Mouse (Mus musculus) layer of hippocampus, adult 18-20 months (tissue): Measurements from ENCODE around the gene Gm20517. TPM values are rescaled to one million over a fixed set of nuclear protein-coding genes. Genes with fewer than 3 reads are reported as not detected.

ENCODE experiments used
- DNase-seq, 2 experiments: peaks; one replicate each; pipeline ENCODE4 v3.0.0; 2022; ENCODE audit warnings: low spot score in 2 of 2
- total RNA-seq, 2 experiments: library from RNA; stranded (reverse); gene quantifications; 2 replicates each; pipeline ENCODE4 v1.2.3; 2021

The Gm20517 gene
- total RNA-seq, 2 experiments from 2014 or later = 4.2 to 5.8 TPM

GRCm38 (mm10) chr17:47672311-47673111, 61.1 kb downstream of the Gm20517 start:
- DNase-seq = peak in 1 of 2 experiments; percentile 39

GRCm38 (mm10) chr17:47676581-47676980, 65.2 kb downstream of the Gm20517 start:
- DNase-seq = peak; percentile 66 to 88

DNA sequence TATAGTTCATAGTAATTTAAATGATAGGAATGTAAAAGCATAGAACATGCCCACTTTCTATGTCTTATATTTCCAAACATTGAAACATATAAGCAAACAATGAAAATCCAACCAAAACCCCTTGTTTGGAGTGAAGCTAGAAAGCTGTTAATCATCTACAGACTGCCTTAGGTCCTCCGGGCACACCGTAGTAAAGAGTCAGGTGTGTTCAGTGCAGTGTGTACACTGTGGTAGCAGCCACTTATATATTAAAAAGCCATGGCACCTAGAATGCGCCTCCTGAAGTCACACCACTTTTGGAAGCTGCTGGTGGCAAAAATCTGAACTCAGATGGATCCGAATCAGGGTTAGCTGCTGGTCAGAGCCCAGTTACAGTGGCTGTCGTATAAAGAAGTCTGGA, 66.8 kb downstream of the Gm20517 start:
- no peak for DNase-seq

DNA sequence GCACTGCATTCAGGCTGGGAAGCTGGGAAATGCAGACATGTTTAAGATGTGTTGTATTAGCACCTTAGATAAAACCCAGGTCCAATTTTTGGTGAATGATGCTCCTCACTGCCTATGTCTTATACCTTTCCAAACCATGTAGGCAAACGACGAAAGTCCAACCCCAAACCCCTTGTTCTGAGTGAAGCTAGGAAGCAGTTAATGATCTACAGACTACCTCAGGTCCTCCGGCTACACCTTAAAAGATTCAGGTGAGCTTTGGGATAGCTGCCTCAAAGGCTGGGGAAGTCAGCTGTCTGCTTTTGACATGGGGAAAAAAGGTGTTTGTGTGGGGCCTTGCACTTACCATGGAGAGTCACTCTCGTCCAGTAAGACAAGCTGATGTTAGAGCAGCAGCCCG, 67.3 kb downstream of the Gm20517 start:
- DNase-seq = no peak

- DNase-seq = no peak
Observed at GRCm38 (mm10) chr17:47682836-47683235, 71.4 kb downstream of the Gm20517 start.

- DNase-seq = peak; percentile 93 to 98
Observed at GRCm38 (mm10) chr17:47687409-47688343, 76.3 kb downstream of the Gm20517 start.

GRCm38 (mm10) chr17:47688344-47688607, 76.9 kb downstream of the Gm20517 start, which contains the start of gene Tomm6:
Gene Tomm6, minus strand, starts transcription at chr17:47688386.
- DNase-seq = no peak

DNA sequence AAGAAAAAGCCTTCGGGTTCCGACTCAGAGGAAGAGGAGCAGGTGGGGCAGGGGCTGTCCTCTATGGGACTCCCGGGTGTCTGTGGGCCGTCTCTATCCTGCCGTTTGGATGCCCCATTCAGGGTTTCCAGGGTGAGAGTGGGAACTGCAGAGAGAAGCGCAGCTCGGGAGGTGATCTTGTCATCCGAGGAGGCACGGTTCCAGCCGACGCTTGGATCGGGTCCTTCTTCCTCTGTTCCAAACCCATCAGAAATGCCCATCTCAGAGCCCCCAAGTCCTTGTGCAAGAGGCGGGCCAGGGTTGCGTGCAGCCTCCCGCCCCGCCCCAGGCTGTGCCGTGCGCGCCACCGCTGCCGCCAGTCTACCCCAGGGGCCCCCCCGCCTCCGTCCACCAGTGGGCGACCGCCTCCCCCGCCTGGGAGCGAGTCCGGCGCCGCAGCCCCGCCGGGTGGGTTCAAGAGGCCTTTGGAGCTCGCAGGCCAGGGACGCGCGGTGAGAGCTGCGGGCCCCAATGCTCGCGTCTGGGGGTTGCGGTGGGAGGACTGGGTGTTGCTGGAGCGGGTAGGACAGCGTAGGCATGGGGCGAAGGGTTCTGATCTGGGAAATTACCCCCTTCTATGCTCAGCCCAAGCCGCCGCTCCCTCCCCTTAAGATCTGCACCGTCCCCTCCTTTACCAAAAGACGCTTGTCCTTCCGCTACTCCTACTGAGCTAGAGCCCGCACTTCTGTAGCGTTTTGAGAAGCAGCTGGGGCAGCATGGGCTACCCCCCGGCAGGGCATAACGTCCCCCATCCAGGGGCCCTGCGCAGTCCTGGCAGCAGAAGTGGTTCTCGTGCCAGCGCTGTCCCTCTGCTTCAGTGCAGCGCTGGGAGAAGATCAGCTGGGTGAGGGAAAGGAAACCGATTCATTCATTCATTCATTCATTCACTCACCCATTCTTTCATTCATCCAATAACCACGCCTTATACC, 77.5 kb downstream of the Gm20517 start, which contains the start of gene Frs3:
Frs3 (plus strand) TSS at position 423 of the 968 bp plus-strand sequence.
- DNase-seq = peak; percentile 75 to 82

DNA sequence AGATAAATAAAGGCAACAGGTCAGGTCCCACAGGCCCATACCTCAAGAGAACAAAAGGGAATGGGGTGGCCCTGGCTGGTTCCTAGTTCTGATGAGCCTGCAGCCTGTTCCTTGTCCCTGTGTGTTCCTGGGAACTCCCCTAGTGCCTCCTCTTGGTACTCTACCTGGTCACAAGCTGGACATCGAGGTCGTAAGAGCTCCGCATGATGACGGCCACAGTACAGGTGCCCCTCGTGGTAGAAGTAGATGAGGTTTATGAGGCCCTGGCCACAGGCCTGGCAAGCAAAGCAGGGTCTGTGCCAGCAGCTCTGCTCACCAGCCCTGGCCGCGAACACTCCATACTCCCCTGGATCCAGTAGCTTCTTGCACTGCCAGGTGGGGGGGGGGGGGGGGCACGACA, 78.5 kb downstream of the Gm20517 start:
- no peak for DNase-seq

DNA sequence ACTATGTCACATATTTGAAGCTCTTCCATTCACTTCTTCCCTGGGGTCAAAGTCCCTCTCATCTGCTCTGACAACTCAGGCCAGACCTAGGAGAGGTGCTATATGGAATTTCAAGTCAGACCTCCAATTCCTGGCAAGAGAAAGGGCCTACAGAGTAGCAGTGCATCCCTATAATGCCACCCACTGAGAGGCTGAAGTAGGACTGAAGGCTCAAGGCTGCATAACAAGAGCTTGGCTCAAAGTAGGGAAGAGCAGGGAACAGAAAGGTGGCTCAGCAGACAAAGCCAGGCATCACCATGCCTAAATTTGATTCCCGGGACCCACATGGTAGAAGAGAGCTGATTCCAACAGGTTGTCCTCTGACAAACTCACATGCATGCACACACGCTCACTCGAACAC, 80.3 kb downstream of the Gm20517 start:
- no peak for DNase-seq

GRCm38 (mm10) chr17:47693671-47694441, 82.5 kb downstream of the Gm20517 start:
- DNase-seq = no peak

DNA sequence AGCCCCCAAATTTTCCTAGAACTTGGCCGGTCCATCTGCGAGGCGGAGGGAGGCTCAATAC, 82.9 kb downstream of the Gm20517 start, which contains the start of gene Gm21981:
Gm21981 (minus strand) TSS at position 14 of the 61 bp plus-strand sequence.
- no peak for DNase-seq

DNA sequence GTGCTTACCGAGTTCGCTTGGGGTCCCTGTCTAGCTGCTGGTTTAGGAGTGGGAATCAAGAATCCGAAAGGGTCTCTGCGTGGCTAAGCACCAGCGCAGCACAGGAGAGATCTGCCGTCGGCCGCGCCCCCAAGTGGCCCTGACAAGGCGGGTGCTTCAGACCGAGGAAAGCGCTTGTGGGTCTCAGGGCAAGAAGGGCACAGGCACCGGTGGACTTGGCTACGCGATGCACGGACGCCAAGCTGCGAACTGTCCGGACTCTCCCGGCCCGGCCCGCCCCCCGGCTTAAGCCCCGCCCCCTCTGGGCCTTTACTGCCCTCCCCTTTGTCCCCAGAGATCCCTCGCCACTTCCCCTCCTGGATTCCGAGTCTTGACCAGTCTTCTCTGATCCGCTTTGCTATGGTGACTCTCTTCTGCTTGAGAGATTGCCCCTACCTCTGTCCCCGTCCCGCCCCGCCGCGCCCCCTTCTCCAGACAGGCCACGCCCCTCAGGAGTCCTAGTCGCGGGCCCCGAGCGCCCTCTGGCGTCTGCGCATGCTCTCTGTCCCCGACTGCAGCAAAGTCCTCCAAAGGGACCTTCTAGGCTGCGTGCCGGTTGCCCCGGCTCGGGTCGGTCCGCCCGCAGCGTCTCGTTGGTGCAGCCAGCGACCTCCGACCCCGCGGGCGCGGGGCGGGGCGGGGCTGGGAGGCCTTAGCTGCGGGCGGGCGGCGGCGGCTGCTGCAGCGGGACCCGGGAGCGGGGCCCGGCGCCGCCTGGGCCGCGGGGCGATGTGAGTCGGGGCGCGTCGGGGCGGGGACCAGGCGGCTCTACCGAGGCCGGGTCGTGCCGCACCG, 83.3 kb downstream of the Gm20517 start, which contains the start of gene Prickle4:
Prickle4 (minus strand) TSS at position 234 of the 834 bp plus-strand sequence.
- DNase-seq = peak; percentile 93 to 98

- DNase-seq = no peak
Observed at GRCm38 (mm10) chr17:47695337-47695710, 83.9 kb downstream of the Gm20517 start.

DNA sequence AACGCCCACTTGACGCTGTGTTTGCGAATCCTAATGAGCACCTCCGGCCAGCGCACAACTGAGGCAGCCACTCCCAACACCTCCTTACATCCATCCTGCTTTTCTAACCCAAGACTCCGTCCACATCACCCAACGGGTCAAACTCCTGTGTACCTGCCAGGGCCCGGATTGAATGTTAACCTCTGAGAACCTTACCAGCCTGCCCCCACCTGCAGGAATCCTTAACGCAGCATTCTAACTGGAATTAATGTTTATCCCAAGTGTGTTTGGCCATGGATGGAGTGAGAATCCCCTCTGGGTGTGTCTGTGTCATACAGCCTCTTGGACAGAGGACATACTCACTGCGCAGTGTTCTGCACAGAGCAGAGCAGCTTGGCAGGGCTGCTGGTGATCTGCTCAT, 86.8 kb downstream of the Gm20517 start:
- no peak for DNase-seq

DNA sequence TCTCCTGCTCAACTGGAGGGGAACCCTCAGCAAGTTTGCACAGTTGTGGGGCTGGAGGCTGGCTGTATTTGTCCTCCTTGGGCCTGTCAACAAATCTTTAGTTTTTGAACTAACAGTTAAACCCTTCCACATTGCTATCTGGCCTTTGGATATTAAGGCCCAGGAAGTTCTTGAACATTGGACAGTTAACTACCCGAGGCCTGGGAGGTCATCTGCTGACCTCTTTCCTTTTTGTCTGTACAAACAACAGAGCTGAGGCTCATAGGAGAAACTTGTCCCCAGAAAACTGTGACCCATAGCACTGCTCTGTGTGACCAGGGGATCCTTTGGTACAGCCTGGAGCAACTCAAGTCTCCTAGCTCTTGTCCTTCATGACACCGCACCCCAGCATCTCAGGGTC, 87.7 kb downstream of the Gm20517 start:
- no peak for DNase-seq

- DNase-seq = no peak
Observed at GRCm38 (mm10) chr17:47701793-47702192, 90.4 kb downstream of the Gm20517 start.

- no peak for DNase-seq
Observed at GRCm38 (mm10) chr17:47702548-47703345, 91.4 kb downstream of the Gm20517 start.

DNA sequence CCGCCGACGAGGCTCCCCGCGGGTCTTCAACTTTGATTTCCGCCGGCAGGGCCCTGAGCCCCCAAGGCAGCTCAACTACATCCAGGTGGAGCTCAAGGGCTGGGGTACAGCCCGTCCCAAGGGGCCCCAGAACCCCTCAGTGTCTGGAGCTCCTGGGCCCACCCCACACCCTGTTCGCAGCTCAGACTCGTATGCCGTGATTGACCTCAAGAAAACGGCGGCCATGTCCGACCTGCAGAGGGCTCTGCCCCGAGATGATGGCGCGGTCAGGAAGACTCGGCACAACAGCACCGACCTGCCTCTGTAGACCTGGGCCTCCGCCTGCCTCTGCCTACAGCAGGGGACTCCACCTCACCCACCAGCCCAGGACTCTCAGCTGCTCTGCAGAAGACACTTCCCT, 92.2 kb downstream of the Gm20517 start:
- DNase-seq = no peak
